Mouse (Mus musculus) natural killer cell, adult 2 months (primary cell): ENCODE results near the gene Pnpla2.

Experiments used
- DNase-seq, 2 experiments: peaks; one replicate each; pipeline ENCODE4 v3.0.0; 2022; ENCODE audit warnings: low spot score in 2 of 2

Pnpla2 gene

DNA sequence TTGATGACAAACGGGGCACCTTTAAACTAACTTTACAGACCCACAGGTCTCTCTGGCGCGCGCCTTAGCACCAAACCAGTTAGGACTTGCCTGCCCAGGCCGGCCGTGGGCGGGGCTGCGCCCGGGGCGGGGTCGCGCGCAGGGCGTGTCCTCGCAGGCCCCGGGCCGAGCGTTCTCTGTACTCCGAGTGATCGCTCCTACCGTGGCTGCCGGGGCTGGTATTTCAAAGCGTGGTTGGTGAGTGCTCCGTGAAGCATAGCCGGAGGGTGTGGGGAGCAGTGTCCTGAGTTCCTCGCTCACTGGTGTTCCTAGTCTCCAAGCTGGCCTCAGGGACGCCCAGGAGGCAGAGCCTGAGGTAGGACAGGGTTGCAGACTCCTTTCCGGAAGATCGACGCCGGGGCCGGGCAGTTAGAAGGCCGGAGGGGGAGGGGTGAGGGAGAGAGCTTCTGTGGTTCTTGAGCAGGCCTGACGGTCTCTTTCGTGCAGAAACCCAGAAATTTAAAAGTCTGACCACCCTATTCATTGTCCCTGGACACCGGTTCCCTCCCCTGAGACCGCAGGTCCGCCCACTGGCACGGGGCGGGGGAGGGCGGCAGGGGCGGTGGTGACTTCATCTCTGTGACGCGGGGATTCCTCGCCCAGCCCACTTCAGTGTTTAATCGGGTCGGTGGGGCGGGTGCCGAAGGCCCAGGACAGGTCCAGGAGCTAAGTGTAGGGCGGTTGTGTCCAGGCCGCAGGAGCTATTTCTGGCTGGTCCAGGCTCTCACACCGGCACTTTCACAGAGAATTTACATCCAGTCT, 12.4 kb downstream of the Pnpla2 start, which contains the start of gene Cd151:
Cd151 (plus strand) TSS at position 163 of the 801 bp plus-strand sequence.
- DNase-seq: peak; percentile 74 to 75

DNA sequence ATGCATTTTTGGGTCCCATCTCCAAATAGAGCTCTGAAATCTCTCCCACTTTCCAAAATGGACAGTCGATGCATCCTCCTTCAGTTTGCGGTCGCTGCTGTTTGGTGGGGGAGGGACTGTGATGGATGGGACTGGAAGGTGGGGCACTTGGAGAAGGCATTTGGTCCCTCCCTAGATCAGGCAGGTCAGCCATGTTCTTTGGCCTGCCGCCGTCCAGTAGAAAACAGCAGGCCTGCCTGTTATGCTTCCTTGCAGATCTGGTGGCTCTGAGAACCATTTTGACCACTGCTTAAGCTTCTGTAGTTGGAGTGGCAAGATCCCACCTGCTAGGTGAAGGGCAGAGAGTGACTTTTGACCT, 13.1 kb downstream of the Pnpla2 start:
- DNase-seq: no peak

DNA sequence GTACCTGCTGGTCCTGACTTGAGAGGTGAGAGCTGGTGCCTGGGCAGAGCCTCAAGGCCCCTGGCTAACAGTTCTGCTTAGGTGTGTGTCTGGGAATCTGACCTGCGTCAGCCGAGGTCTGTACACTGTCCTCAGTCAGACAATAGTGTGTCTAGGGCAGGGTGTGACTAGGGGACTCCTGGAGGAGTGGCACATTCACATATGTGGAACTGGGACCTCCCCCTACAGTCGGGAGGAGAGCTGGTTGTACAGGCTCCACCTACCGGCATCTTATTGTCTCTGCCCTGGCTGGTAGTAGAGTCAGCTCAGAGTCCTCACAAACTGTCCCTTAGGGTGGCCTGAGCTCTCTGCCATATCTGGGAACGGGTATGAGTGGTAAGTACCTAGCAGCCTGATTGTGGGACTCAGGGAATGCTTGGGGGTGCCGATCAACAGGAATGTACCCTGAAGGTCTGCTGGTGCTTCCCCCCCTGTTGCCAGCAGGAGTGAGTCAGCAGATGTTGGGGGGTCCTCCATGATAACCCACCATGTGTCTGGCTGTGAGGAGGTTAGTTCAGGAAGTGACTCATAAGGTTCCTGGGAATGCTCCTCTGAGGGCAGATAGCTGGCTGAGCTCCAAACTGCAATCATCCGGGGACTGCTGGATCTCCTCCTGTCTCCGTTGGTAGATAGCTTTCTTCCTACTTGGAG, 13.7 kb downstream of the Pnpla2 start:
- DNase-seq: peak; percentile 45 to 59

DNA sequence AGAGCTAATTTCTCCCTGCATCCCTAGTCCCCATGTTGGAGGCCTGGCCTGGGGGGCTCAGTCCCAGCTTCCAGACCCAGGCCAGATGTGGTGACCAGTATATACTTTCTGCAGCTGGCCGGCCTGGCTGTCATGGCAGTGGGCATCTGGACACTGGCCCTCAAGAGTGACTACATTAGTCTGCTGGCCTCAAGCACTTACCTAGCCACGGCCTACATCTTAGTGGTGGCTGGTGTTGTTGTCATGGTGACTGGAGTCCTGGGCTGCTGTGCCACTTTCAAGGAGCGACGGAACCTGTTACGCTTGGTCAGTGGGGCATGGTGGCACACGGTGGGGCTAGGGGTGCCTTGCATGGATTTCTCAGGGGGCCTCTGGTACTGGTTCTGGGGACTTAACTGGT, 14.4 kb downstream of the Pnpla2 start:
- no peak for DNase-seq

DNA sequence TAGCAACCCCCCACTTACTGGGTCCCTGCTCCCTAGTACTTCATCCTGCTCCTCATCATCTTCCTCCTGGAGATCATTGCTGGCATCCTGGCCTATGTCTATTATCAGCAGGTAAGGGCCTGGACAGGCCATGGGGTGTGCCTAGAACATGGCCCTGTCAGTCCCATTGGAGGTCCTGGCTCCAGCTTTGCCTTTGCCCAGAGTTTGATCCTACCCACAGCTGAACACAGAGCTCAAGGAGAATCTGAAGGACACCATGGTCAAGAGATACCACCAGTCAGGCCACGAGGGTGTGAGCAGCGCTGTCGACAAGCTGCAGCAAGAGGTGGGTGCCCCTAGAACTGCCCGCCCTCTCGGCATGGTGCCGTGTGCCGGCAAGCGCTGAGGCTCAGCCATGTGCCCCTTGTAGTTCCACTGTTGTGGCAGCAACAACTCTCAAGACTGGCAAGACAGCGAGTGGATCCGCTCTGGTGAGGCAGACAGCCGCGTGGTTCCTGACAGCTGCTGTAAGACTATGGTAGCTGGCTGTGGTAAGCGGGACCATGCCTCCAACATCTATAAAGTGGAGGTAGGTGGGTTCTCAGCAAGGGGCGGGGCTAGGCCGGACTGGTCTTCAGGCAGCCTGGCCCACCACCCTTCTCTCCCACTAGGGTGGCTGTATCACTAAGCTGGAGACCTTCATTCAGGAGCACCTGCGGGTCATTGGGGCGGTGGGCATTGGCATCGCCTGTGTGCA, 15.1 kb downstream of the Pnpla2 start:
- DNase-seq: no peak

DNA sequence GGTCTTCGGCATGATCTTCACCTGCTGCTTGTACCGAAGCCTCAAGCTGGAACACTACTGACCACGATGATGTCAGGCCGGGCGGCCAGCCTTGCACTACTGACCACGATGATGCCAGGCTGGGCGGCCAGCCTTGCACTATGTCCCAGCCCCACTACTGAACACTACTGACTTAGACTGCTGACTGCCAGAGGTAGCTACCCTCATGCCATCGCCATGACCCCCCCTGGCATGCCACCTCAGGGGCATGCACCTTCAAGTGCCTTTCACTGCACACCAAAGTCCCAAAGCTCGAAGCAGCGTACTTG, 15.6 kb downstream of the Pnpla2 start:
- DNase-seq: no peak

DNA sequence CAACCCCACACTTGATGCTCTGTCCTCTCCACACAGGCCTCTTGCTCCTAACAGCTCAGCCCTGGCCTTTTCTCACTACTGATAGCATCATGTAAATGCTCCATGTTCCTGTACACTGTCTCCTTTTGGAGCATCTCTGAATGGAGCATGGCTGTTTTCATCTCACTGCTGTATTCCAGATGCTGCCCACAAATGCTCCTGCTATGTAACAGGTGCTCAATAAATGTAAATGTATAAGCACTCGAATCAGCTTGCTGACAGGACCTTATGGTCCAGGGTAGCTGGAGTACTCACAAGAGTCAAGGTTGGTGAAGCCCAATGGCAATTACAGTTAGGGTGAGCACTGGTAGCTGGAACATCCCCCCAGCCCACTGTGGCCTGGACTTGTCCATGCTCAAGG, 16.2 kb downstream of the Pnpla2 start:
- DNase-seq: no peak

DNA sequence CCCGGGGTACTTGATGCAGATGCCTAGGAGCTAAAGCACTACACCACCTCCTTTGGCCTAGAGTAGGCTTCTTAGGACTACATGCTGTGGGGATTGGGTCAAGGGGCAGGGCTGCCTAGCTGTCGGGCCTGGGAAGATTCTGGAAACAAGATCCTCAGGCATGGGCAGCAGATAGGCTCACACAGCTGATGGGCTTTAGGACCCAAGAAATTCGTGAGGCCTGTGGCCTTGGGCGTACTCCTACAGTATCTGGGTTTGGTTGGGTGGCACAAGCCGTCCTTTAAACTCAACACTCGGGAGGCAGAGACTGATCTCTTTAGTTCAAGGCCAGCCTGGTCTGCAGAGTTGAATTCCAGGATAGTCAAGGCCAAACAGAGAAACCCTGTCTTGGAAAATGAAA, 17.2 kb downstream of the Pnpla2 start:
- no peak for DNase-seq

DNA sequence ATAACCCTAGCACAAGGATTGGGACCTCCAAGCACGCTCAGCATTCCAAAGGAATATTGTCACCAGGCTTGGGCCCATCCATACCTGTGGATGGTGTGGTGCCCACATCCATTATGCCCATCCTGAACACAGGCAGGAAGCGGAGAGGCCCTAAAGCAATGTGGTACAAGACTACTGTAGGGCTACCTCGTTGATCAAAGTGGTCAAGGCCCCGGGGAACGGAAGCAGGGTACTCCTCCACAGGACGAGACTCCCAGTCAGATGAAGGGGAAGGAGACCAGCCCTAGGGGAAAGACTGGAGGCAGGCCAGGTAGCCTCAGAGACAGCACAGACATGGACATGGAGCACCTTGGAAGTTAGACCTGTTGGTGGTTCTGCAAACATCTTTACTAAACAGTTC, 17.8 kb downstream of the Pnpla2 start:
- no peak for DNase-seq

DNA sequence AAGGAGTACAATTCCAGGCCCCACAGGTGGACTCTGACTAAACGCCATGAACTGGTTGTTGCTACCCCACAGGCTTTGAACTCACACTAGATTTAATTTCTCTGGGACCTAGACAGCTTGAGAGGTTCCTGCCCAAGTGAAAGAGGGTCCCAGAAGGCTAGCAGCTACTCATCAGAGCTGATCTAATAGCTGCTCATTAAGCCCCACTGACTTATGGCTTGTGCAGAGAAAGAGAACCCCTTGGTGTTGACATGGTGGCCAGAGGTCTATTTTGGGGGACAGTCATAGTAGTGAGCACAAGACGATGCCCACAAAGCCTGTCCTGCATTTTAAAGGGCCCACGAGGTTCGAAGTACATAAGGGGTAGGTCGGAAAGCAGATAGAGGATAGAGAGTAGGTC, 19.2 kb downstream of the Pnpla2 start:
- DNase-seq: no peak

DNA sequence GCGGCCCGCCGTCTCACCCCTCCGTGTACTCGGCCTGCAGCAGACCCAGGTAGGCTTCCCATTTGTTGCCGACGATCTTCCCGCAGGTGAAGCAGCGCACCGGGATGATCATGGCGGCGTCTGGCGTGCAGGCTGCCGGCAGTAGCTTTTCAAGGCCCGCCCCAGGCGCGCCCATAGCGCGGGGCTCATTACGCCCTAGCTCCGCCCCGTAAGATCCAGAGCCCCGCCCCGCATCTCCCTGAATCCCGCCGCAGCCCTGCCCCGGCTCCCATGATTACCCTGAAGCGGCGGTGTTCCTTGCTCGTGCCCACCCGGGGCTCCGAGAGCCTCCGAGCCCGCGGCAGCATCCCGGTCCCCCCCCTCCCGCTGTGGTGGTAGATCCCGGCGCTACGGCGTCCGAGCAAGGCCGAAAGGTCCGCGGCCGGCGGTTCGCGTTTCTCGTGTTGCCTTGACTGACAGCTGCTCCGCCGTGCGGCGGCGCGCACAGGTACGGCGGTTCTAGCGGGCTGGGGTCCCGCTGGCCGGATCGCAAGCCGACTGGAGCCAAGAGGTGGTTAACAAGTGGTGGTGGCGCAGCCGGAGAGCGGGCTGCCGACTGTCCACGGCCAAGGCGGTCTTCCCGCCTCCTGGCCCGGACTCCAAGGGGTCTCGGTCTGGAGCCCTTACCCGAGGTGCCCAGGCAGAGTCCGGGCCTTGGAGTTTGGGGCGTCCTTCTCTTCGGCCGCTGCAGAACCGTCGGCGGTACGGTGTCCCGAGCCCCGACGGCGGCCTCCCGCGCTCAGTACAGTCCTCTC, 20.2 kb downstream of the Pnpla2 start, which contains the start of the genes Polr2l and Tspan4:
Polr2l (minus strand) TSS at position 122 of the 794 bp plus-strand sequence.
Tspan4 (plus strand) TSS at position 230 of the 794 bp plus-strand sequence.
- DNase-seq: peak; percentile 82 to 86

DNA sequence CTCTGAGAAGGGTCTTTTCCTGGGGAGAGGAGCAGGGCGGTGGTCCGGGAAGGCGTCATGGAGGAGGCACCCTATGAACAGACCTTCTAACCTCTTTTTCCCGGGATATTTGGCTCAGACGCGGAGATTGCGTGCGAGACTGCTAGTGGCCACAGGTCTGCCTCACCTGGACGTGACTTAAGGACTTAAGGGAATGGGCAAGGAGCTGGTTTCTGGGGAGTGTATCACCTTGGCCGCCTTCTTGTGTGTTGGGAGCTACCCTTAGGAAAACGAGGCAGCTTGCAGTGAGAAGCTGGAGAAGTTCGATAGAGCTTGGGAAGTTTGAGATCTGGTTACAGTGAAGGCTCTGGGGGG, 20.8 kb downstream of the Pnpla2 start:
- no peak for DNase-seq

DNA sequence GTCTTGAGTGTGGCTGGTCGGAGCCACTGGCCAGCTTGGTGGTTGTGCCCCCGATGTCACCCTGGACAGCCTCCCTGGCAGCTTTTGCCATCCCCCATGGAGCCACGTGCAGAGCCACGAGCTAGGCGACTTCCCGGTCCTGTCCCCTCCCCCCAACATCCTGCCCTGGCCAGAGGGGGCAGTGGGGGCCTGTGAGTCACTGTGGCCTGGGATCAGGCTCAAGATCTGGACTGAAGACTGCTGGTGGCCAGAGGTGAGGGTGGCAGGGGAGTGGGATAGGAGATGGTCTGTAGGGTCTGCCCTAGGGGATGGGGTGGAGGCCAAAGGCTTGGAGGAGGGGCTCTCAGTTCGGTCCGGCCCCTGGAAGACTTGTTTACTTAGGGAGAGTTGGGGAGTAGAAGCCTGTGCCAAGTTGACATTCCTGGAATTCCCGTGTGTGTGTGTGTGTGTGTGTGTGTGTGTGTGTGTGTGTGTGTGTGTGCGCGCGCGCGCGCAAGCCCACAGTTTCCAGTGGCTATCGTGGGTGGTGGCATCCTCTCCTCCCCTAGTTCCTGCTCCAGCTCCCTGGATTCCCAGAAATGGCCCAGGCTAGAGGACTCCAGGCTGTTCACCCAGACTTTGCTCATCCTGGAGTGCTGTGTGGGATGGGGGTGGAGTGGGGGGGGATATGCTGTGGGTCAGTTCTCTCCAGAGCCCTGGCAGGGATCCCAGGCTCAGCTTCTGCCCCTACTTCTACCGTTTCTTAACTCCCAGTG, 21.4 kb downstream of the Pnpla2 start:
- peak; percentile 45 to 53 for DNase-seq

DNA sequence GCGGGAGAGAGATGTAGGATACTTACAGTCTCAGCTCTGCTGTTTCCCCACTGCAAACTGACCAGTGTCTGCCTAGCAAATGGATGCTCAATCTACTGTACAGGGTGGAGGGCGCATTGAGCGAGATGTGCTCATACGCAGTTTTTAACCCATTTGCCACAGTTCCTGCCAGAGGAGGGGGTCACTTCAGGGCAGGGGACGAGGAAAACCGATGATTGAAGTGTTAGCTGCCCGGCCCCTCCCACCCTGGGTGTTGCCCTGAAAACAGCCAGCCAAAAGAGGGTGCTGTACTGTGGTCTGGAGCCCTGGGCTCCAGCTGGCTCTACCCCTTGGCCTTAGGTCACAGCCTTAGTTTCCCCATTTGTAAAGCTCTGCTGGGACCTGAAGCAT, 22.0 kb downstream of the Pnpla2 start:
- DNase-seq: no peak

DNA sequence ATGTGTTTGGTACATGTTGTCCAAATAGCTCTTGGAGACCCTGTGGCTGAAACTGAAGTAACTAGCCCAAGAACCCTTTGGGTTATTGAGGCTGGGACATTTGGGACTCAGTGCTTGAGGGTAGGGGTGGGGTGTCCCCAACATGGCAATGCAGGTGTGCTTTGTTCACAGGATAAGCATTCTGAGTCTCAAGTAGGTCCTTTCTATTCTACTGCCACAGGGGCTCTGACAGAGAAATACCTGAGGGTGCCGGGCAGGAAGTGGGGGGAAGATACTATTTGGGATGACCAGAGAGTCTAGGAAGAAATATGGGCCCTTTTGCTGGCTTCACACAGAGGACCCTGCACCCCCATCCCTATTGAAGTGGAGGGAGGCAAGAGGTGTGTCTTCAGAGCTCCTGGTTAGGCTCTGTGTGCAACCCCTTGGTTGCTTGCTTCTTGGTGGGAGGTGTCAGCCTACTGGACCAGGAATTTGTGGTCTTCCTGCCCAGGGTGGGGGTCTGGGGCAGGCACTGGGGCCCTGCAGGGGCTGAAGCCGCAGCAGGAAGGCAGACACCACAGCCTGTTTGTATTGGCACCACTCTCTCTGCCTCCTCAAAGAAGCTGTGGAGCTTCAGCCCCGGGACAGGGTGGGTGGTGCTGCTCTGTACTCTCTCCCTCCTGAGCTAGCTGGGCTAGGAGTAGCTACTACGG, 22.7 kb downstream of the Pnpla2 start:
- DNase-seq: no peak

DNA sequence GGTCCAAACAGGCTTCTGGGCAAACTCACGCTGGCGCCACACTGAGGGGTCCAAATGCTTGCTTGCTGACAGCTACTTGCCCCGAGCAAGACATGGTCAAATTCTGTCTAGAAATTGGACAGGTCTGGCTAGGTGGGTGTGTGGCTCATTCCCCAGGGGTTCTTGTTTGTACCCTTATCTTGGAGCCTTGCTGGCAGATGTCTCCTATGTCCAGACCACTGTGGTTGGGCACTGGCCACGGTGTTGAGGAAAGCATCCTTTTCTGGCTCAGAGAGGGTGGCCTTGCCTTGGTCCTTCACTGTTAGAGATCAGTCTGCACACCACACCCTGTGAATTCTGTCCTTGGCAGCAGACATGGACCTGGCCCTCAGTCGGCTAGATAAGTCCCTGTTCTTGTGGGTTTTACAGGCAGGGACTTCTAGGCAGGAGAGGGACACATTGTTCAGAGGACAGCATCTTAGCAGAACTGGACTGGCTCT, 23.3 kb downstream of the Pnpla2 start:
- DNase-seq: no peak

DNA sequence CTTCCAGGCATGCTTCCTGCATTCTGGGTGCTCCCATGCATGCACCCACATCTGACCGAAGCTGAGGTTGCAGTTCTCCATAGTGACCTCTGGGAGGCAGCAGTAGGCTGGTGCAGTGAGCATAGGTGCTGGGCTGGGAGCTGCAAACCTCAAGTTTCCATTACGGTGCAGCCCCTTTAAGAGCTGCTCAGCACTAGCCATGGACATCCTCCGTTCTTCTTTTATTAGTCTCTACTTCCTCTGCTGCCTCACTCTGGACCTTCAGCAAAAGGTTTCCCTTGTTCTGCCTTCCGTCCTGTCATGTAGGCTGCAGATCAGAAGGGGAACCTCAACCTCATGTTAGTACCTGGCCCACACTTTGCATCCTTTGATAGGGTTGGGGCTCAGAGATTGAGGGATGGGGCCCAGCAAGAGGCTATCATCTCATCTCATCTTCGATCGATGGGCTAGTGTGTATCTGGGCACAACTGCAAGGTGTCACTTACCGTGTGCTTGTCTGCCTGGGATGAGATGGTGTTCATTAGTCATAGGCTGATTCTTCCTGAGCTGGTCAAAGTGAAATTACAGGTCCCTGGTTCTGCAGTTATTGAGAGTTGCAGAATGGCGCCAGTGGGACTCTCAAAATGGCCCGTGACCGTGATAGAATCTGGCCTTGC, 26.0 kb downstream of the Pnpla2 start:
- DNase-seq: peak; percentile 69 to 75

DNA sequence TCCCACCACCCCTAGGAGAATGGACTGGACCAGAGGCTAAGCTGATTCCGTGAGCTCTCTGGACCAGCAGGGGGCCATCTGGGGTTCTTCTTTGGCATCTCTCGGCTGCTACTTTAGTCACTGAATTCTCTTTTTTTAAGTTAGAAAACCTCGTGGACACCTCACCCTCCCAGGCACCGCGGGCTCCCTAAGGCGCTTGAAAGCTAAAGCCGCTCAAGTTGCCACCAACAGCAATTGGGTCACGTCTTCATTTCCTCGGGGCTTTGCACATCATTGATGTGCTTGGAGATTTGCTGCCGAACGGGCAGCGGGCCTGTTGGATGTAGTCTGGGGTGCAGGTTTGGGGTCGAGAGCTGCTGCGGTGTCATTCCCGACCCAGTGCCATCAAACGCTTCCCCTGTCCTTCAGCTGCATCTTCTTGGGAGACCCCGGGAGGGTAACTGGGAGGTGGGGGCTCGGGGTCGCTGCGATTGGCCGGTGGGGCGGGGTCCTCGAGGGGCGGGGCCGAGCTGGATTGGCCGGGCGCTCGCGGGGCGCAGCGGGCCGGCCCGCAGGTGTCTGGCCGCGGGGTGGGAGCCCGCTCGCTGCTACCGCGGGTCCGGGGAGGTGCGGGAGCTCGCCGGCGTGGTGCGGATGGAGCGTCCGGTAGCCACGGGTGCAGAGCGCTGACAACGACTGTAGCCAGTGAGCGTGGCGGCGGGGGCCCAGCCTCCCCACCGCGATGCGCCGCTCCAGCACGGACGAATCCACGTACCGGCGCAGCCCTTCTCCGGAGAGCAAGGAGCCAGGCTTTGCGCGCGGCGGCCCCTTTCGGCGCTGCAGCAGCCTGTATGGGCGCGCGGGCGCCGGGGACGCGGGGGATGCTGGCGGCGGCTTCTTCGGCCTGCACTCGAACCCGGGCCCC, 26.8 kb downstream of the Pnpla2 start:
- peak; percentile 51 to 58 for DNase-seq

DNA sequence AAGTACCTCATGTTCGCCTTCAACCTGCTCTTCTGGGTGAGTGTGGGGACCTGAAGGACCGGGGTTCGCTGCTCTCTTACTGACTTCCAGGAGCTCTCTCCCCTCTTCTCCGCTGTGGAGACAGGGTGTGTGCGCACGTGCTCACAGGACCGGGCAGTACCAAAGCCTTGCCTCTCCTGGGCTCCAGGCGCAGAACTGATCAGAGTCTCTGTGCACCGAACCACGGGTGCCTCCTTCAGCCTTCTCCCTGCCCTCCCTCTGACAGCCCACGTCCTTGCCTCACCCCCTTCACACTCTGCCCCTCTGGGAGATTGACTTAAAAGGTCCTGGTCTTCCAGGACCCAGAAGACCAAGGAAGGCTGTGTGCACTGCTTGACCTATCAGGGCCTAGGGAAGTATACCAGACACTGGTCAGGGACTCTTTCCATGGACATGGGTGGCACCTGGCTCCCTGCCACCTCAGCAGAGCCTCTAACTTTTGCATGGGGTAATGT, 27.6 kb downstream of the Pnpla2 start:
- no peak for DNase-seq
